Comparison of ENCODE assay signal across 9 mouse cellular contexts in the genomic region with DNA sequence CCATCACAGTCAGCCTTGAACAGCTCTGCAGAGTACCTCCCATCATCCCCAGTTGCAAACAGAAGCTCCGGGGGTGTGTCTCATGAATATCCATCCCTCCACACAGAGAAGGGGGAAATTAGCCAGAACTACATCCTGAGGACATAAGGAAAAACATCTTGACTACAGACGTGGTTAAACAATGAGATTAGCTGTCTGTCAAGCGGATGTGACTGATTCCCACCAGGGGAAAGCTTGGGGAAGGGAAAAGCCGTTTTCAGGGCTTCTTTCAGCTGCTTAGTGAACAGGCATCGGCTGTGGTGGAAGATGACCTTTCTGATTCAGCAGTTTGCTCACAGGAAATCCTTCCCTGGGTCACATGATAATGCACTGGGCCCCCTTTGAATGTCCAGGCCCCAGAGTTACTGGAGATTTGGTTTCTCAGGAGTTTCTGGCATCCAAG. TPM values are rescaled to one million over a fixed set of nuclear protein-coding genes. Genes with fewer than 3 reads are reported as not detected.
DNase-seq lines count a peak whose midpoint lies in the region; ATAC-seq and TF ChIP-seq lines count a peak whose summit lies in the region.
"Had no signal": no experiment of that assay in that cellular context is flagged by ENCODE, and none has a peak within 500 bp of the region (broad histone marks: within the 10 kb centered on the region; RNA-seq: fewer than 3 reads in every experiment).

No protein-coding gene starts in this region.

- no peak for TF ChIP-seq CTCF in liver, postnatal 0 days (IDR thresholded peaks at IDR 0.05; ENCODE audit: low read depth)

- H3K9ac ChIP-seq in heart, embryonic 15.5 days, result no peak overlapping the region
- H3K9ac ChIP-seq in liver, postnatal 0 days (replicated peaks), result no peak overlapping the region

- no peak overlapping the region for H3K4me3 ChIP-seq in heart, embryonic 15.5 days
- no peak overlapping the region for H3K4me3 ChIP-seq in liver, postnatal 0 days (ENCODE audit: low read depth, low read length)

- 39% methylated on average over 5 of the region's 5 CpGs for WGBS in heart, embryonic 15.5 days
- 32% methylated on average over 5 of the region's 5 CpGs for WGBS in liver, postnatal 0 days (ENCODE audit: insufficient replicate concordance)

- no peak overlapping the region for H3K4me2 ChIP-seq in heart, embryonic 15.5 days
- no peak overlapping the region for H3K4me2 ChIP-seq in liver, postnatal 0 days (ENCODE audit: low read depth, low read length)

- H3K9me3 ChIP-seq in heart, embryonic 15.5 days (replicated peaks), result no peaks in the 10 kb centered on the region
- no peaks in the 10 kb centered on the region for H3K9me3 ChIP-seq in liver, postnatal 0 days (ENCODE audit: low read length)

- TF ChIP-seq EP300 in liver, postnatal 0 days (IDR thresholded peaks at IDR 0.05; ENCODE audit: low read depth), result no peak

- ATAC-seq in heart, embryonic 15.5 days (replicated peaks; ENCODE audit: insufficient number of reproducible peaks, insufficient read depth, low FRiP score, low read depth), result no peak
- peak; percentile 20; the same call in 1 of the 2 replicates for ATAC-seq in liver, postnatal 0 days

- peak overlapping the region; percentile 67 for H3K27ac ChIP-seq in heart, embryonic 15.5 days
- 0 out of 2 replicates have a peak overlapping the region, but pooled peaks have one; percentile 6 for H3K27ac ChIP-seq in liver, postnatal 0 days (ENCODE audit: low read depth)
- H3K27ac ChIP-seq: macrophage had no signal

- H3K27me3 ChIP-seq in heart, embryonic 15.5 days, result peaks cover 13% of the 10 kb centered on the region
- H3K27me3 ChIP-seq in liver, postnatal 0 days (ENCODE audit: insufficient read depth, low read length), result no peaks in the 10 kb centered on the region

- no peaks in the 10 kb centered on the region for H3K36me3 ChIP-seq in heart, embryonic 15.5 days
- no peaks in the 10 kb centered on the region for H3K36me3 ChIP-seq in liver, postnatal 0 days (replicated peaks; ENCODE audit: insufficient read depth, low read length)

- peak; percentile 94 for DNase-seq in heart, adult 11 months
- no peak for DNase-seq in heart, adult 18-20 months
- DNase-seq in ES-CJ7 (ENCODE audit: low read depth, low spot score), result peak; percentile 14
- no peak for DNase-seq in liver, postnatal 0 days
- DNase-seq in cerebellum, adult 9-11 months, result no peak
- no peak for DNase-seq in thymus, postnatal 0 days (ENCODE audit: low spot score)
- no peak for DNase-seq in cerebellum, adult 11-12 months

- H3K4me1 ChIP-seq in heart, embryonic 15.5 days (replicated peaks), result peaks cover 44% of the 10 kb centered on the region
- peaks cover 25% of the 10 kb centered on the region for H3K4me1 ChIP-seq in liver, postnatal 0 days (ENCODE audit: insufficient read depth)

RNA-seq across cellular contexts. Expression of a gene that starts 46.6 kb away (rescaled TPM):
- total RNA-seq in heart, adult 18-20 months (2021), result 10 to 100 TPM in 1 of 2 experiments, 1 to 10 TPM in 1; 8.7 to 10.7 TPM
- 9.7 and 10.2 TPM in 2 replicates for polyA plus RNA-seq in heart, embryonic 15.5 days (2015; fragmentation: Nextera tagmentation; extraction: Ambion mirVana)
- polyA plus RNA-seq in liver, postnatal 0 days (2015; fragmentation: Nextera tagmentation; extraction: Ambion mirVana), result 3.4 and 3.6 TPM in 2 replicates
- 4.0 and 5.6 TPM in 2 replicates for polyA plus RNA-seq in thymus, postnatal 0 days (2015; fragmentation: Nextera tagmentation; extraction: Ambion mirVana)

Comparison
In these comparisons a context has a peak if more than half of its experiments do, and no peak if none do; other contexts are left out.
1. DNase-seq: peak in heart, adult 11 months (single experiment) and ES-CJ7 (single experiment); none in heart, adult 18-20 months (0 of 2), liver, postnatal 0 days (single experiment), cerebellum, adult 9-11 months (single experiment), thymus, postnatal 0 days (single experiment) and cerebellum, adult 11-12 months (single experiment).